Mouse (Mus musculus) kidney, adult 2 months (tissue): ENCODE measurements around the gene Dlg2.

Source experiments
- CTCF ChIP-seq: fragments of 200-500 bp; conservative IDR thresholded peaks from 2 replicates; pipeline ENCODE4 v1.5.1; 2011; ENCODE audit warnings: low read depth, mild to moderate bottlenecking, control low read depth, low read length, moderate library complexity, mixed read lengths; ENCODE audit not compliant: insufficient read depth, insufficient read length
- POLR2A ChIP-seq: fragments of 200-500 bp; IDR thresholded peaks from one replicate; pipeline ENCODE4 v1.6.1; 2011; ENCODE audit warnings: low read depth, low read length, control low read depth

DNA sequence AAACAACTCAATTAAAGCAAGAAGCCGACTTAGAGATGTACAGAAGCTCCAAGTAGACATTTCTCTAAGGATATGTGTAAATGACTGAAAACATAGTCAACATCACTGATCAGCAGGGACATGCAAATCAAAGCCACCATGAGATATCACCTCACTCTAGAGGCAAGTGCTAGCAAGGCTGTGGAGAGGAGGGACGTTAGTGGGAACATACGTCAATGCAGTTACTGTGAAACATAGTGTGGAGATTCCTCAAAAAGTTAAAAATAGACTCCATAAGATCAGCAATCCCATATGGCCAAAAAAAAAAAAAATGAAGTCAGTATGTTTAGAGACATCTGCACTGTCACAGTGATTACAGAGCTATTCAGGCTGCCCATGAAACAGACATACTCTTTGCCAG, 349.2 kb downstream of the Dlg2 start:
- TF ChIP-seq CTCF, result no peak
- no peak for TF ChIP-seq POLR2A
